32 mouse cellular contexts compared by ENCODE assay signal in genomic region chr2:127911579-127911978, GRCm38 (mm10).
"Had no signal": no experiment of that assay in that cellular context is flagged by ENCODE, and none has a peak within 500 bp of the region (broad histone marks: within the 10 kb centered on the region; RNA-seq: fewer than 3 reads in every experiment).

No protein-coding gene starts in this region.

- H3K4me2 ChIP-seq: limb, embryonic 12.5 days; limb, embryonic 13.5 days; limb, embryonic 15.5 days; liver, embryonic 11.5 days; liver, embryonic 12.5 days; liver, embryonic 13.5 days; liver, embryonic 15.5 days; lung, embryonic 14.5 days; lung, embryonic 15.5 days; midbrain, embryonic 11.5 days; midbrain, embryonic 12.5 days; midbrain, embryonic 13.5 days; midbrain, embryonic 15.5 days; neural tube, embryonic 12.5 days had no signal

- H3K27me3 ChIP-seq: liver, embryonic 13.5 days; liver, embryonic 15.5 days; lung, embryonic 15.5 days; midbrain, embryonic 12.5 days; midbrain, embryonic 13.5 days; midbrain, embryonic 15.5 days; neural tube, embryonic 12.5 days had no signal

- H3K4me1 ChIP-seq: liver, embryonic 12.5 days; liver, embryonic 15.5 days had no signal

- H3K9me3 ChIP-seq: limb, embryonic 10.5 days; limb, embryonic 12.5 days; limb, embryonic 13.5 days; limb, embryonic 15.5 days; liver, embryonic 12.5 days; liver, embryonic 13.5 days; liver, embryonic 15.5 days; lung, embryonic 15.5 days; megakaryocyte, embryonic 14.5 days; midbrain, embryonic 10.5 days; midbrain, embryonic 12.5 days; midbrain, embryonic 13.5 days; midbrain, embryonic 15.5 days; neural tube, embryonic 12.5 days had no signal

- H3K9ac ChIP-seq: limb, embryonic 12.5 days; limb, embryonic 13.5 days; limb, embryonic 15.5 days; liver, embryonic 12.5 days; liver, embryonic 13.5 days; liver, embryonic 14.5 days; liver, embryonic 15.5 days; liver, postnatal 0 days; lung, embryonic 14.5 days; lung, embryonic 15.5 days; midbrain, embryonic 12.5 days; midbrain, embryonic 13.5 days; midbrain, embryonic 15.5 days; neural tube, embryonic 12.5 days had no signal

- H3K27ac ChIP-seq: limb, embryonic 10.5 days; limb, embryonic 12.5 days; limb, embryonic 13.5 days; limb, embryonic 15.5 days; liver, embryonic 12.5 days; liver, embryonic 13.5 days; liver, embryonic 14.5 days; liver, embryonic 15.5 days; lung, embryonic 15.5 days; macrophage; midbrain, embryonic 10.5 days; midbrain, embryonic 12.5 days; midbrain, embryonic 13.5 days; midbrain, embryonic 15.5 days; neural tube, embryonic 12.5 days had no signal

- ATAC-seq: liver, embryonic 12.5 days; liver, postnatal 0 days; lung, postnatal 0 days; midbrain, embryonic 13.5 days; midbrain, embryonic 15.5 days; midbrain, embryonic 16.5 days had no signal

- H3K36me3 ChIP-seq: limb, embryonic 10.5 days; limb, embryonic 12.5 days; limb, embryonic 13.5 days; limb, embryonic 15.5 days; liver, embryonic 12.5 days; liver, embryonic 13.5 days; liver, embryonic 15.5 days; lung, embryonic 15.5 days; midbrain, embryonic 10.5 days; midbrain, embryonic 12.5 days; midbrain, embryonic 13.5 days; midbrain, embryonic 15.5 days; neural tube, embryonic 12.5 days had no signal

- H3K4me3 ChIP-seq: limb, embryonic 10.5 days; limb, embryonic 12.5 days; limb, embryonic 13.5 days; limb, embryonic 15.5 days; liver, embryonic 12.5 days; liver, embryonic 13.5 days; liver, embryonic 15.5 days; lung, embryonic 15.5 days; megakaryocyte, embryonic 14.5 days; midbrain, embryonic 10.5 days; midbrain, embryonic 12.5 days; midbrain, embryonic 13.5 days; midbrain, embryonic 15.5 days; myocyte; neural tube, embryonic 12.5 days had no signal

- DNase-seq: left cerebral cortex, postnatal 4 days; liver; liver, embryonic 13.5 days; liver, postnatal 0 days; lung, adult 18-20 months; lung, adult 2 months; lung, embryonic 14.5 days; lung, postnatal 10 days; lung, postnatal 14 days; lung, postnatal 36 days; lung, postnatal 4 days; midbrain, embryonic 14.5 days had no signal
